Mouse (Mus musculus) embryo, embryonic 9.5 days (tissue): Measurements from ENCODE around the gene Aldh8a1.
"Not testable (repeated sequence)": the region's sequence is repeated elsewhere in the genome, so short reads cannot be mapped to it uniquely, and the experiment has no call there.

Source experiments
- DNase-seq: peaks from one replicate; pipeline ENCODE4 v3.0.0-alpha.2; 2017; ENCODE audit errors: extremely low spot score

Gene Aldh8a1

DNA sequence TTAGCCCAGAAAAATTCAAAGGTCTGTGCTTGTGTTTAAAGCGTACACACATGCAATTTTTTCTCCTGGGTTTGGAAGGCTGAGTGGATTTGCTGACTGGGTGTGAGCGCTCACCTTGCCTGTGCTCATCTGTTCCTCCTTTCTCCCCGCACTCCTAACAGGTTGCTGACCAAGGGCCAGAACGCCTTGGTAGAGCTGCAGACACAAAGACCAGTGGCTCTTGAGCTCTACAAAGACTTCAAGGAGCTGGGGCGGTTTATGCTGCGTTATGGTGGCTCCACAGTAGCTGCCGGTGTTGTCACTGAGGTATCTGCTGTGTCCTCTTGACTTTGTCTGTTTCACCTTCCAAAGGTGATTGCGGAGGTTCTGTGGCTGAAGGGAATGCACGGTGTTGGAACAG lies 9.6 kb upstream of the Aldh8a1 start:
- DNase-seq: no peak

GRCm38 (mm10) chr10:21369586-21369985 lies 7.5 kb upstream of the Aldh8a1 start:
- DNase-seq: no peak

GRCm38 (mm10) chr10:21372271-21372670 lies 4.8 kb upstream of the Aldh8a1 start:
- no peak for DNase-seq

- no peak for DNase-seq
These were observed 1.3 kb downstream of the Aldh8a1 start for GRCm38 (mm10) chr10:21378196-21378944.

- DNase-seq: peak; percentile 54
These were observed 5.8 kb downstream of the Aldh8a1 start for GRCm38 (mm10) chr10:21382914-21383313.

- DNase-seq: no peak
These were observed 8.1 kb downstream of the Aldh8a1 start for GRCm38 (mm10) chr10:21385111-21385663.

- DNase-seq: no peak
These were observed 12.0 kb downstream of the Aldh8a1 start for GRCm38 (mm10) chr10:21389075-21389474.

DNA sequence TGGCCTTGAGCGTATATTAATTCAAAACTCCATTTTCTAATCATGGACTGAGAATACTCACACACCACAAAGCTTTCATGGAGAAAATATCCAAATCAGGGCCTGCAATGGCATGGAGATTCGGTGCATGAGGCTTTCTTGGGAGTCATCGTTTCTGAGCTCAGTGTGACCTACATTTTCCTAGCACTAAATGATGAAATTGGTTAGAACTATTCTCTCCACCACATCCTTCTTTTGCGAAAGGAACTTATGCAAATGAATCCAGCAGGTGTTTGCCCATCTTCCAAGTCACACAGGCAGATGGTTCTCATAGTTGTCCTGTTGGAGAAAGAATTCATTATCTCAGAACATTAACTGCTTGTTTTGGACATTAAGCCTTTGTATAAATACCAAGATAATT lies 13.3 kb downstream of the Aldh8a1 start:
- DNase-seq: no peak

DNA sequence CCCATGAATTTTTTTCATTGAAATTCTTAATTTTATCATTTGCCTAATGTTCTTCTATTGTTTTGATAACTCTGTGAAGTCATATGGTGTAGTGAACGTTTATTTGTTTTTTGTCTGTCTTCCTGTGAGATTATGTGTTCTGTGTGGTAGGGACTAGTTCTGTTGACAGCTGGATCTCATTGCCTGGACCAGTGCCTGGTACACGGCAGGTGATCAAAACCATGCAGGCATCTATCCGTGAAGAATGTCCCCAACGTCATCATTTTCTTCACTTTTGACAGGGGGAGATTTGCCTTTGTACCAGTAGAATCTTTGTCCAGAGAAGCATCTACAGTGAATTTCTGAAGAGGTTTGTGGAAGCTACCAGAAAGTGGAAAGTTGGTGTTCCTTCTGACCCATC lies 14.2 kb downstream of the Aldh8a1 start:
- no peak for DNase-seq

DNA sequence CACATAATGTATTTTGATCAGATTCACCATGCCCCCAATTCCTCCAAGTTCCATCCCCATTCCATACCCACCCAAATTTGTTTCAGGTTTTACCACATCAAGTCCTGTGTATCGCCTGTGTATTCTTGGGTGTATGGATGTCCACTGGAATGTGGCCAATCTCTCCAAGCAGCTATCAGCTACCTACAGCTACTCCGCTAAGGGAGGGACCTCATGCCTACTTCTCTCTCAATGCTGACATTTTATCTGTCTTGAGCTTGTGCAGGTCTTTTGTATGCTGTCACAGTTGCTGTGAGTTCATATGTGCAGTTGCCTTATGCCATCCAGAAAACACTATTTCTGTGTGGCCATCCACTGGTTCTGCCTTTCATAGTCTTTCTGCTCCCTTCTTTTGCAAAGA lies 16.3 kb downstream of the Aldh8a1 start:
- DNase-seq: no peak

- DNase-seq: no peak
These were observed 18.5 kb downstream of the Aldh8a1 start for GRCm38 (mm10) chr10:21395426-21396139.

DNA sequence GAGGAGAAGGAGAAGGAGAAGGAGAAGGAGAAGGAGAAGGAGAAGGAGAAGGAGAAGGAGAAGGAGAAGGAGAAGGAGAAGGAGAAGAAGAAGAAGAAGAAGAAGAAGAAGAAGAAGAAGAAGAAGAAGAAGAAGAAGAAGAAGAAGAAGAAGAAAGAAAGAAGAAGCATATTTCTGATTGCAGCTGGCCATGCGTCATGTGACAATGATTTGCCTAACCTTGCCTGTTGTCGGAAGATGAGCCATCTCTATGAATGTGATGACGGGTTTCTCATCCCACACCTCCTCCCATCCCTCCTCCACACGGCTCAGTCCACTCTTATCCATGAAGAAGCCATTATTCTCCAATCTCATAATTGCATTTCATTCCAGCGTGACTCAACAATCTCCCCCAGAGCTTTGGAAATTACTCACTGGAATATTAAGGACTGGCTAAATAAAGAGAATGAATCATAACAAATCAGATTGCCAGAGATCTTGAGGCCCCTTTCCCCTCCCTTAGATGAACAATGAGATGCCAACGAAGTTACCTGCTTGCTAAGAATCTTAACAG lies 21.9 kb downstream of the Aldh8a1 start:
- not testable (repeated sequence) for DNase-seq

DNA sequence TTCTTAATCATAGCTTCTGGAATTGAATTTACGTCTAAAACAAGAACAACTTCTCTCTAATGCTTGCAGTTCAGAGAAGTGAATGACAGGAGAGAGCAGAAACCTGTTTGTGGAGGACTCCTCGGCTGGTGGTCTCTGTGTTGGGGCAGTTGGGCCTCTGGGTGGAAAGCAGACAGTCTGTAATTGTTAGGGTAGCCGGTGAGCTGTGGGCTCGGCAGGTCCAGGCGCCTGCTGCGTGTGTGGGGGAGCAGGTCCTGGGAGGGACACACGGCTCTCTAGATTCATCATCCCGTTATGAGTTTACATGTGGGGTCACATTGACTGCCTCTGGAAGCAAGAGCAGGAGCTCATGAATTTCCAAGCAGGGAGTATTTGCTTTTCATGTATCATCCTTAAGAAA lies 22.5 kb downstream of the Aldh8a1 start:
- DNase-seq: no peak

DNA sequence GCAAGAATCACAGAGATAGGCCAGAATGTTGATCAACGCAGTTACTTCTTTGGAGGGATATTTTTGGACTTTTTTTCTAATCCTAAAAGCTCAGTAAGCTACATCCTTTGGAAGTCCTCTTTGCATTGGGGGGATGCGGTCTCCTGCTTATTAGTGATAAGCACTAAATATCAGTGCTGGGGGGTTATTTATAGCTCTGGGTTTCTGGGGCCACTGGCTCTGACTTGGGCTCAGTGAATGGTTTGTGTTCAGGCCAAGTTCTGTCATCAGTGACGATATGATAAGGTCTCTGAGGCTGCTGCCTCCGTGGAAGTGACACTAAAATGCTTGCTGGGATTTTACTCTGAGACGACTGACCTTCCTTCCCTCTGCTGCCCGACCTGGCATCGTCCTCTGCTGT lies 22.9 kb downstream of the Aldh8a1 start:
- DNase-seq: no peak

DNA sequence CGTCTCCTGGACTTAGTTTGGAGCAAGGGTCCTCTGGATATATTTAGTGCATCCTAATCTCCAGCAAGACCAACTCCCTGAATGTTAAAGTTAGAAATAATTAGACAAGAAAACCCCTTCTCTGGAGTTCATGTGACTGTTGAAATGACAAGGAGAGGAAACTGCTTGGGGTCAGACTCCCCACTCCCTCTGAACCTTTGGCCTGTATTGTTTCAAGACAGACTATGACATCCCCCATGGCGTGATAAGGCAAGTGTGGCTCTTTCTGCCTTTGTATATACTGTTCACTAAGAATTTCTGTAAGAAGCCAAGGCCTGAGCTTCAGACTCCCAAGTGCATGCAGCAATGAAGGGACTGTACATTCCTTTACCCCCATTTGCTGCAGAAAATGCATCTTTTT lies 23.4 kb downstream of the Aldh8a1 start:
- DNase-seq: no peak

GRCm38 (mm10) chr10:21401259-21401658 lies 24.2 kb downstream of the Aldh8a1 start:
- no peak for DNase-seq

GRCm38 (mm10) chr10:21404822-21405221 lies 27.7 kb downstream of the Aldh8a1 start:
- DNase-seq: no peak

GRCm38 (mm10) chr10:21405707-21406534 lies 28.8 kb downstream of the Aldh8a1 start:
- no peak for DNase-seq

DNA sequence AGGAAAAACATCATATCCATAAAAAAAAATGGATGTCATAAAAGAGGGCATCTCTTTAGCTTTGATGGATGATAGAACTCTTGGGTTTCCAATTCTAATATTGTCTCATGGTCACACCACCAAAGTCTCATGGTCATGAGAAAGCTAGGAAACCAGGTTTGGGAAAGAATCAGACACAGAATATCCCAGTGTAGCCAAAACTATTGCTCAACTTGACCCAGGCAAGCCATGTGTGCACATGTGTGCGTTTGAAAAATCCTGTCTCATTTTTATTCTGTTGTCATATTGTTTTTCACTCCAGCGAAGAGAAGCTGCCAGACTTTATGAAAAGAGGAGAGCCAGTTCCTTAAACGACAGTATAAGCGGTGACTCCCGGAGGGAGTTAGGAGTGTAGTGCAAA lies 33.6 kb downstream of the Aldh8a1 start:
- no peak for DNase-seq

- no peak for DNase-seq
These were observed 34.6 kb downstream of the Aldh8a1 start for GRCm38 (mm10) chr10:21411621-21412205.

DNA sequence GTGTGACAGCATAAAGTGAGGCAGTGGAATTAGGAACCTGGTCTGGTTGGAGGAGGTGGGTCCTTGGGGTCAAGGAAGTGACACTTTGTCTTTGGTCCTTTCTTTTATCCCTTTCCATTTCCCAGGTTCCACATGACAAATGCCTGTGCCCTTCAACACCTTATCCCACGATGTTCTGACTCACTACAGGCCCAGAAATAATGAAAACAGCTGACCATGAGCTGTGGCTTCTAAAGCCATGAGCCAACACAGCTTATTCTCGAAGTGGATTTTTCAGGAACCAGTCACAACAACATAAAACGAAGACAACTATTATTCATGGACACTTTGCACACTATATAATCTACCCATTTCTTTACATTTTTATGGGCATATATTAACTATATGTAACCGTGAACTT lies 37.9 kb downstream of the Aldh8a1 start:
- DNase-seq: no peak

DNA sequence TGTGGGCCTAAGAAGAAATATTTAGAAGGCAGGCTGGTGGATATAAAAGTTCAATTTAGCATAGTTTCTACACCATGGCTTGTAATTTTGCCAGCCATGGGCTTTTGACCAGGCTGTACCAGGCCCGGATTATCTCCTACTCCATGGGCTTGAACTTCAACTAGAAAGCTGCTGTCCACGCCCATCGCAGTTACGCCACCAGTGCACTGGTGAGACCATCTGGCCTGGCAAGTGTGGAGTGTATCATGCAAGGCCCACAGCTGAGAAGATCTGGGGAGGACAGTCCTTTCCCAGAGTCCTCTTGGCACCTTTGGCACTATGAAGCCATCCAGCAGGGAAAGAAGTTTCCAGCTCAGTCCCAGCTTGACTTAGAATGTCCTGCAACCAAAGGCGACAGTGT lies 39.1 kb downstream of the Aldh8a1 start:
- no peak for DNase-seq
